Mouse (Mus musculus) activated CD4-positive, CD25-positive, alpha-beta regulatory T cell (primary cell): Measurements from ENCODE around the gene Dcaf7. TPM values are rescaled to one million over a fixed set of nuclear protein-coding genes. Genes with fewer than 3 reads are reported as not detected.

Experiments
- polyA plus RNA-seq, 2 experiments: library from polyadenylated mRNA; unstranded; fragments of 100-300 nt; shearing (Covaris generic); gene quantifications; one replicate each; pipeline ENCODE4 v1.2.1; 2017

Dcaf7 gene
- polyA plus RNA-seq = 10 to 100 TPM; 51.8 to 78.4 TPM

GRCm38 (mm10) chr11:106036548-106037417 is at the start of gene Dcaf7:
Gene Dcaf7 (plus strand): TSS chr11:106036872.

GRCm38 (mm10) chr11:105994375-105994774 is 42.3 kb upstream of the Dcaf7 start, which contains the start of gene Ace3:
Gene Ace3 (plus strand): TSS chr11:105994675.

GRCm38 (mm10) chr11:106007821-106008220 is 28.9 kb upstream of the Dcaf7 start, which contains the start of gene Kcnh6:
Gene Kcnh6 (plus strand): TSS chr11:106008124.

GRCm38 (mm10) chr11:106065923-106066571 is 29.4 kb downstream of the Dcaf7 start, which contains the start of gene Taco1:
Gene Taco1 (plus strand): TSS chr11:106066061.

GRCm38 (mm10) chr11:106083708-106084701 is 47.3 kb downstream of the Dcaf7 start, which contains the start of gene Map3k3:
Gene Map3k3 (plus strand): TSS chr11:106084613.

Other genes with a start within 250 kb of the Dcaf7 start
- gene Cyb561, start 83.5 kb upstream of the Dcaf7 start, polyA plus RNA-seq = 1 to 10 TPM in 1 of 2 experiments, under 1 TPM in 1; 0.65 to 1.6 TPM
- under 1 TPM; 0.30 to 0.34 TPM for gene Ace, start 68.9 kb upstream of the Dcaf7 start, polyA plus RNA-seq
- gene Ace3, start 42.2 kb upstream of the Dcaf7 start, polyA plus RNA-seq = under 1 TPM in 1 of 2 experiments, not detected in 1; 0.07 TPM
- under 1 TPM; 0.05 TPM for gene Kcnh6, start 28.7 kb upstream of the Dcaf7 start, polyA plus RNA-seq
- gene Taco1, start 29.2 kb downstream of the Dcaf7 start, polyA plus RNA-seq = 10 to 100 TPM; 14.3 to 15.8 TPM
- 10 to 100 TPM; 51.2 to 76.6 TPM for gene Map3k3, start 47.7 kb downstream of the Dcaf7 start, polyA plus RNA-seq
- gene Gm10840, start 124.0 kb downstream of the Dcaf7 start, polyA plus RNA-seq = 1 to 10 TPM; 1.3 to 2.4 TPM
- gene Limd2, start 124.0 kb downstream of the Dcaf7 start, polyA plus RNA-seq = 1,000 to 10,000 TPM; 1,468 to 2,043 TPM
- 10 to 100 TPM; 25.7 to 29.6 TPM for gene Strada, start 165.3 kb downstream of the Dcaf7 start, polyA plus RNA-seq
- 10 to 100 TPM; 92.0 to 94.0 TPM for gene Ccdc47, start 179.5 kb downstream of the Dcaf7 start, polyA plus RNA-seq
- gene Ddx42, start 180.1 kb downstream of the Dcaf7 start, polyA plus RNA-seq = 10 to 100 TPM; 68.5 to 81.4 TPM
- gene Ftsj3, start 219.2 kb downstream of the Dcaf7 start, polyA plus RNA-seq = 10 to 100 TPM; 41.8 to 72.1 TPM
- 100 to 1,000 TPM; 169 to 199 TPM for gene Psmc5, start 219.3 kb downstream of the Dcaf7 start, polyA plus RNA-seq
- 100 to 1,000 TPM; 132 to 161 TPM for gene Smarcd2, start 236.1 kb downstream of the Dcaf7 start, polyA plus RNA-seq
- gene Tcam1, start 239.8 kb downstream of the Dcaf7 start, polyA plus RNA-seq = under 1 TPM; 0.05 to 0.17 TPM